Mouse (Mus musculus) retina, postnatal 1 day (tissue): ENCODE data around the gene Jtb.

Experiments used
- DNase-seq: peaks from one replicate; pipeline ENCODE4 v3.0.0-alpha.2; 2012

The Jtb gene

GRCm38 (mm10) chr3:90231507-90232333 lies at the start of gene Jtb:
Jtb (plus strand) TSS chr3:90231597.
- DNase-seq, result peak; percentile 97

- DNase-seq, result no peak
Measured at GRCm38 (mm10) chr3:90183581-90183980, 47.8 kb upstream of the Jtb start.

DNA sequence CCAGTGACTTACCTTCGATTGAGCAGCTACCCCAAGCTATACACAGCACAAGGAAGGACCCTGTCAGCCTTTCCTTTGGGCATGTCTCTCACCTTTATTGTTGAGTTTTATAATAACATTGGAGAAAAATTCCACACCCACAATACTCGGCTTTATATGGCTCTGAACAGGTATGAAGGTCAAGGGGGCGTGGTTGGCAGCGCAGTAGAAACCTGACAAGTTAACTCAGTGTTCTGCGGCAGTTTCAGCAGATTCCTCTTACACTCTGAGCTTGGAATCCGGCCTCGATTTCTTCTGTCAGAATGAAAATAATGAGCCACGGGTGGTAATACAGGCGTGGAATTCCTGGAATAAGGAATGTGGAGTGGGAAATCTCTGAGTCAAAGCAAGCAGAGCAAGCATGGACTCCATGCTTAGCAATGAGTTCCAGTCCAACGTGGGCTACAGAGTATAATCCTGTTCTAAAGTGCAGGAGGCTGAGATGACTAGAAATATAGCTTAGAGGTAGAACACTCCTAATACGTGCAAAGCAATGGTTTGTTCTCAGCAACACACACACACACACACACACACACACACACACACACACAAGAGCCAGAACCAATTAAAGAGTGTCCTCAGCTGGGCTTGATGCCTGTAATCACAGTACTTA lies 40.4 kb upstream of the Jtb start:
- DNase-seq, result no peak

DNA sequence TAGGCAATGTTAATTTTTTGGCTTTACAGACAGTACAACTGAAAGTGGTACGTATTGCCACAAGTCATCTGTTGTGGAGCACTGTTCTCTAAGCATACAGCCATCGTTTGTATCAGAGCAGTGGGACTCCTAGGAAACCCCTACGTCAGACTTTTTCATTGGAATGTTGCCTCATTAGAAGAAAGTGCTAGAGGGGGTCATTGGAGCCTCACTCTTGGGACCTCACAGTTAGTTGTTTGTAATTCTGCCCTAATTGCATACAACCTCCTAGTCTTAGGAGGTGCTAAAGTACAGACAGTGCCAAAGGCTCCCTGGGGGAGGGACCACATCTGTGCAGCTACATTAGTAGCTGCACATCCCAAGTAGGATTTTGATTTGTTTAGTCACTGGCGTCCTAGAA lies 36.6 kb upstream of the Jtb start:
- DNase-seq, result peak; percentile 80

- DNase-seq, result no peak
Measured at GRCm38 (mm10) chr3:90195644-90196043, 35.8 kb upstream of the Jtb start.

- DNase-seq, result no peak
Measured at GRCm38 (mm10) chr3:90197548-90197947, 33.8 kb upstream of the Jtb start.

DNA sequence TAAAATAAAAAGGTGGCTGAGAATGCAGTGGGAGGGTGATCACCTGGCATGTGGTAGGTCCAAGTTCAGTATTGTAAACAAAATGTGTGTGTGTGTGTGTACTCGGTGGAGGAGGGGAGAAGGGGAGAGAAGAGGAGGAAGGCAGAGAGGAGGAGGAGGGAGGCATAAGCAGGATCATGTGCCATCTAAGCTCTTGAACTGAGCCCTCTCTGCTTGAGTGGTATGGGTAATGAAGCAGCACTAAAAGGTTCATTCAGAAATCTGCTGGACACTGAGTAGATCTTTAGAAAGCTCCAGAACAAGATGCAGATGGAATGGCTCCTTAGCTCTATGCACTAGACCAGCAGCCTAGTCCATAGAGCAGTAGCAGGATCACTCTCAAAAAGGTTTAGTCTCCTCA lies 28.5 kb upstream of the Jtb start:
- DNase-seq, result peak; percentile 36

- DNase-seq, result no peak
Measured at GRCm38 (mm10) chr3:90203619-90204018, 27.8 kb upstream of the Jtb start.

DNA sequence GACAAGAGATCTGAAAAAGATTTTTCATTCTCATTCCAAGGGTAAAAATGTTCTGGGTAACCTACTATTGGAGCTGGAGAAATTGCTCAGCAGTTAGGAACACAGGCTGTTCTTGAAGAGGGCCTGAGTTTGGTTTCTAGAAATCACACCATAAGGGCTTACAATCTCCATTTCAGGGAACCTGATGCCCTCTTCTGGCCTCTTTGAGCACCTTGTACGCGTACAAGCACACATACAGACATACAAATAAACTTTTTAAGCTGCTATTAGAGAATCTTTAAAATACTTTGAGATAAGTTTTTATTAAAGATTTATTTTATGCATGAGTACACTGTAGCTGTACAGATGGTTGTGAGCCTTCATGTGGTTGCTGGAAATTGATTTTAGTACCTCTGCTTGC lies 26.8 kb upstream of the Jtb start:
- DNase-seq, result no peak

GRCm38 (mm10) chr3:90208662-90209061 lies 22.7 kb upstream of the Jtb start:
- no peak for DNase-seq

DNA sequence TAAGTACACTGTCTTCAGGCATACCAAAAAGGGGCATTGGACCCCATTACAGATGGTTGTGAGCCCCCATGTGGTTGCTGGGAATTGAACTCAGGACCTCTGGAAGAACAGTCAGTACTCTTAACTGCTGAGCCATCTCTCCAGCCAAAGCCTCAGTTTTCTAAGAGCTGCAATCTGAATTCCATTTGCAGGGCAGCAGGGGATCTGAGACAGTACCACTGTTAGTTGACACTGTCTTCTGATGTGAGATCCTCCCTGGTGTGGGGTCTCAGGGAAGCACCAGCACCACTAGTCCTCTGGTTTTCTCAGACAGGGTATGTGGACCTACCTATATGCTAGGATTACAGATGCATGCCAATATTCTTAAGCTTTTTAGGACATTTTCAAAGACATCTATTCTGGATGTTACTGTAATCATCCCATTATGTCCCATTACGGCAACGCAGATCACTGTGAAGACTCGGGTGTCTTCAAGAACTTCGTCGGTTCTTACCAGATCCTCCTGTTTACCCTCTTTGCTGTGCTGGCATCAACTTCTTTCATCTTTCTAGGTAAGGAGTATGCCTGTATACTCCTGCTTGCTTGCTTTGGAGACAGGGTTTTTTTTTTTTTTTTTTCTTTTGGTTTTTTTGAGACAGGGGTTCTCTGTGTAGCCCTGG lies 21.4 kb upstream of the Jtb start:
- DNase-seq, result no peak

GRCm38 (mm10) chr3:90211475-90212398 lies 19.7 kb upstream of the Jtb start:
- no peak for DNase-seq

DNA sequence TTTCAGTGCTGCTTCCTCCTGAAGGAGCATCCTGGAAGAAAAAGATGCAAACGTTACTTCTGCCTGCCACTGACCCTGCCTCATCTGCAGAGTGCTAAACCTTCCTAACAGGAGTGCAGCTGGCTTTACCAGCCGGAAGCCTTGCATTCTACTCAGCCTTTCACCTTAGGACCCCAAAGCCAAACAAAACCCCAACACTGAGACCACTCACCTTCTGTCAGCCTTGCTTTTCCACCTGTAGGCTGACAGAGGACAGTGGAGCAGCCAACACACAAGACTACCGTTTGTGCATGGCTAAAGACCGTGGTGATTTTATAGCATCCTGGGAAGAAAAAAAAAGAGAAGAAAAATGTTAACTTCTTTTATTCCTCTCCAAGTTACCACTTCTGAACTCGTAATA lies 18.7 kb upstream of the Jtb start:
- no peak for DNase-seq

DNA sequence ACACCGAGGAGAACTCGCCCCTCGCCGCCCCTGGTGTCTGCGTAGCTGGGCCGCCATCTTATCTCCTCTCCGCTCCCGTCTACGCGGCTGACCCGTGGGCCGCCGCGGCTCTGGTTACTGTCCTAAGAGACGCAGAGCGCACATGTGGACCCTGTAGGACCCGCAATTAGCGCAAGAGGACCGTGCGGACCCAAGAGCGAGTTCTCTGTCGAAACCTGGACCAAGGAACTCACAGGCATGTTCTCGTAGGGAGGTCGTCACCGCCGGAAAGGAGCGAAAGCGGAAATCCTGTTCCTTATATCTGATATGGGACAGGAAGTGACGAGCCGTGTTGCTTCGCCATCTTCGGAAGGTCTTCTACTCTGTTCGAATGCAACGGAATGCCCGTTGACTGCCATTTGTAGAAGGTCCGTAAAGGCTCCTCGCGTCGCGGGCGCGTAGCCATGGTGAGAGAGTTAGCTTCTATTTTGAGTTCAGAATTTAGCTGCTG lies 18.0 kb upstream of the Jtb start, which contains the start of the genes Rps27 and Rab13:
Gene Rps27, minus strand, starts transcription at position 275 of the 490 bp plus-strand sequence.
Gene Rab13, plus strand, starts transcription at position 319 of the 490 bp plus-strand sequence.
- DNase-seq, result peak; percentile 97

DNA sequence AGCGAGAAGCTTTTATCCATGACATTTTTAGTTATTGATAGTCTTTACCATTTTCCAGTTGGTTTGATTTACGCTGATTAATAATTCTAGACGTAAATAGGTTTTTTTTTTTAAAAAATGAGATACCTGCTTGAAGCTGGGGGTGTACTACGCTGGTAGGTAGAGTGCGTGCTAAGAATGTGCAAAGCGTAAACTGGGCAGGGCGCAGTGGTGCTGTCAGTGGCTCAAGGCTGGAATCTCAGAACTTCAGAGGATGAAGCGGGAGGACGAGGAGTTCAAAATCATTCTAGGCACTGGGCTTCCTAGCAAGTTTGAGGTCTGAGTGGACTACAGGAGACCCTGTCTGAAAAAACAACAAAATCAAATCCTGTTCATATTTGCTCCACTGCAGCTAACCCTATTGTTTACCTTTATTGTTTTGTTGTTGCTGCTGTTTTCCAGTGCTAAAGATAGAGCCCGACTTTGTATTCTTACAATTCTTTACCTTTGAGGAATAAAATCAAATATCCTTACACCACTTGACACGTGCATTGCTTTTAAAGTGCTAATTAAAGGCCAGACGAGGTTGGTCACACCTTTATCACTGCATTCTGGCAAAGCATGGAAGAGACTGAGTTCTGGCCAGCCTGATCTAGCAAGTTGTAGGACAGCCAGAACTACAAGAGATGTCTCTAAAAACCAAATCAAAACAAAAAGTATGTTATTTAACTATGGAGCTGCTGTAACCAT lies 17.3 kb upstream of the Jtb start:
- no peak for DNase-seq

DNA sequence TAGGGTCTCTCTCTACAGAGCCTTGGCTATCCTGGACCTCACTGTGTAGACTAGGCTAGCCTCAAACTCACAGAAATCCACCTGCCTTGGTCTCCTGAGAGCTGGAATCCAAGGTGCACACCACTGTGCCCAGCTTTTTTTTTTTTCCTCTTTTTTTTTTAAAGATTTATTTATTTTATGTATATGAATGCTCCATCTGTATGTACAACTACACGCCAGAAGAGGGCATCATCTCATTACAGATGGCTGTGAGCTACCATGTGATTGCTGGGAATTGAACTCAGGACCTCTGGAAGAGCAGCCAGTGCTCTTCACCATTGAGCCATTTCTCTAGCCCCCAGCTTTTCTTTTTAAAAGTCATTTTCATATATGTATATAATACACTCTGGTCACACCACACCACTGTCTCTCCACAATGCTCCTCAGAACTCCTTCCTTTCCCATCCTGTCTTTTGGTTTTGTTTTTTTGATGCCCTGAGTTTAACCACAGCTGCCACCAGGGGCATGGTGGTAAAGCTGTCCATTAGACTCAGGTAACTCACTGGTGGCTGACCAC lies 15.5 kb upstream of the Jtb start:
- DNase-seq, result peak; percentile 20

- peak; percentile 85 for DNase-seq
Measured at GRCm38 (mm10) chr3:90220088-90220487, 11.3 kb upstream of the Jtb start.

GRCm38 (mm10) chr3:90220531-90220951 lies 10.9 kb upstream of the Jtb start:
- peak; percentile 70 for DNase-seq

- DNase-seq, result no peak
Measured at GRCm38 (mm10) chr3:90221123-90221522, 10.3 kb upstream of the Jtb start.

- no peak for DNase-seq
Measured at GRCm38 (mm10) chr3:90222455-90222854, 8.9 kb upstream of the Jtb start.

- DNase-seq, result no peak
Measured at GRCm38 (mm10) chr3:90222941-90223340, 8.5 kb upstream of the Jtb start.
